Mouse (Mus musculus) mammary gland, adult 2 months (tissue): Measurements from ENCODE around the gene Mycbp. TPM values are rescaled to one million over a fixed set of nuclear protein-coding genes. Genes with fewer than 3 reads are reported as not detected.

Experiments used
- polyA plus RNA-seq: library from polyadenylated mRNA; depleted of rRNA; stranded (reverse); fragments of >200 nt; gene quantifications from 2 replicates; pipeline ENCODE4 v1.2.3, GENCODE M21; 2012; ENCODE audit warnings: low replicate concordance; rRNA removed

The Mycbp gene
- 8.1 and 21.6 TPM in 2 replicates for polyA plus RNA-seq

DNA sequence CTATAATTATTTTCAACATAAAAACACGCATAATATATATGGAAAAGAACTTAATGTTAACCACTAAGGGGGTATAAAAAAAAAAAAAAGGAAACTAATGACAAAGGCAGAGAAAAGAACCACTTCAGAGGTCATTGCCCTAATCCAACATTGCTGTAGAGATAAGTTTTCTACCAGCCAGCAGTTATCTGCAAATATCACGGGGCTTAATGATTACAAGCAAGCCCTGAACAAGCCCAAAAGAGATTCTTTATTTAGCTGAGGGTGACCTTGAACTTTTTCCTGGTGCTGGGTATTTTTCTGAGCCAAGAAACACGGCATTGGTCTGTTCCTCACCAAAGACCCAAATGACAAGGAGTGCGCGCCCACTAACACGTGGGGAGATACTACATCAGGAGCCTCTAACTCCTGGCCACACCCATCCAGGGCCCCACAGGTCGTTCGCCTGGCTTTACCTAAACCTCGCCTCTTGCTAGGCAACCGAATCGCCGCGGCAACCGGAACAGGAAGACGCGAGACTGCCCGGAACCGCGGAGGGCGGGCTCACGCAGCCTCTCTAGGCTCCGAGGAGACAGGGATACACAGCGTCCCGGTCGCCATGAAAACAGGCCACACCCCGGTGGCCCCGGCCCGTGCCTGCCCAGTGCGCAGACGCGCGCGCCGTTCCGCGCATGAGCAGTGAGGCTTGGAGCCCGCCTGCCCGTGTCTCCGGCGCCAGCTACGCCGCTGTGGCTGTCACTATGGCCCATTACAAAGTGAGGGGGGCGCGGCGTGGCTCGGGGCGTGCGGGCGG, at the start of gene Mycbp:
Gene Mycbp (plus strand): TSS at position 500 of the 793 bp plus-strand sequence.

DNA sequence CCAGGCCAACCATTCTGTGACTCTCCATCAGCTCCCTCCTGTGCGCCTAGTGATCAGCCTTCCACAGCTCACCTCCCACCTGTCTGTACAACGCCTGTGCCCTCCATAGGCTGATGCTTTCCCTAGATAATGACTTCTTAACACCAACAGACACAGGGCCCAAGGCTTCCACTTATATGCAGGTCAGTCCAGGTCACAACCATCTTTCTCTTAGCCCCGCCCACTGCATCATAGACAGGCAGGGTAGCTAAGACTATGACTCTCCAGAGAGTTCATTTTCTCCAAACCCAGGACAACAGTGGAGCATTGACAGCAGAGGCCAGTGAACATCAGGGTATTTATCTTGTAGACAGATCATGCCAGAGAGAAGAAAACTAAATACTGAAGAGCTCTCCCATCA, 45.3 kb upstream of the Mycbp start, which contains the start of gene 4933427I04Rik:
Gene 4933427I04Rik (plus strand): TSS at position 301 of the 400 bp plus-strand sequence.

GRCm38 (mm10) chr4:123916748-123917547, 12.3 kb downstream of the Mycbp start, which contains the start of gene Rragc:
TSS of gene Rragc (plus strand) at chr4:123917446.

GRCm38 (mm10) chr4:123917548-123918140, 13.0 kb downstream of the Mycbp start, which contains the start of gene 4930535I16Rik:
TSS of gene 4930535I16Rik (minus strand) at chr4:123918022.

Other genes starting within 250 kb of the Mycbp start
- gene Macf1, start 220.5 kb upstream of the Mycbp start, polyA plus RNA-seq = 78.9 and 106 TPM in 2 replicates
- 25.5 and 43.1 TPM in 2 replicates for gene Ndufs5, start 186.6 kb upstream of the Mycbp start, polyA plus RNA-seq
- gene Akirin1, start 154.5 kb upstream of the Mycbp start, polyA plus RNA-seq = 25.3 and 69.4 TPM in 2 replicates
- gene Rhbdl2, start 117.0 kb upstream of the Mycbp start, polyA plus RNA-seq = 1.5 and 2.5 TPM in 2 replicates
- not detected in 2 replicates for gene 4933427I04Rik, start 45.2 kb upstream of the Mycbp start, polyA plus RNA-seq
- 45.0 and 60.6 TPM in 2 replicates for gene Rragc, start 12.6 kb downstream of the Mycbp start, polyA plus RNA-seq
- gene 4930535I16Rik, start 13.2 kb downstream of the Mycbp start, polyA plus RNA-seq = 0.59 TPM in 1 of 2 replicates, not detected in the other